Comparison of ENCODE assay signal across 11 mouse cellular contexts in the genomic region with DNA sequence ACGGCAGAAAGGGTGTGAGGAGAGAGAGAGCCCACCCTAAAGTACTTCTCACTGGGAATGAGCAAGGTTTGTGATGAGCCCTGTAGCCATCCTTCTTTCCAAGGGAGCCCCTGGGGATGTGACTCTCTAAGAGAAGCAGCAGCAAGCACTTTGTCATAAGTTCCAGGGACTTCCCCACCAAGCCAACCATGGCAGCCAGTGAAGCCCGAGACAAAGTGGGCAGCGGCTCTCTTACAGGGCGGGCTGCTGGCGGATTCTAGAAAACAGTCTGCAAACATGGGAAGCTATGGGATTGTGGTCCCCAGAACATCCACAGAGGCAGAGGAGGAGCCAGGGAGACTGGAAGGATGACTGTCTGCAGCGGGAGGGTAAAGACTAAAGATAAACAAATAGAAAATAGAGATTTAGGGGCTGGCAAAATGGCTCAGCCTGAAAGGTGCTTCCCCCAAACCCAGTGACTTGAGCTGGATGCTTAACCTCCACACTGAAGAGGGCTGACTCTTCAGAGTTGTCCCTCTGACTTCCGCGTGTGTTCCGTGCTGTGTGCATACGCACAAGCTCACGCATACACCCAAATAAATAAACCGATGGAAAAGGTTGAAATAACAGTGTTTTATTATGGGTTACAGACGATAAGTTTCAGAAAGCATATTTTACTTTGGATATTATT.
DNase-seq lines count a peak whose midpoint lies in the region; ATAC-seq lines count a peak whose summit lies in the region.
"Had no signal": no experiment of that assay in that cellular context is flagged by ENCODE, and none has a peak within 500 bp of the region (broad histone marks: within the 10 kb centered on the region; RNA-seq: fewer than 3 reads in every experiment).

No protein-coding gene starts in this region.

- peak overlapping the region; percentile 9; the same call in 1 of the 2 replicates for H3K27ac ChIP-seq in heart, embryonic 15.5 days
- H3K27ac ChIP-seq in forebrain, embryonic 15.5 days (replicated peaks): no peak overlapping the region
- H3K27ac ChIP-seq in midbrain, embryonic 12.5 days (replicated peaks): peak overlapping the region; percentile 22; the same call in 1 of the 2 replicates

- no peak for DNase-seq in heart, adult 18-20 months
- DNase-seq in NIH3T3 (ENCODE audit: low read depth): peak; percentile 11
- no peak for DNase-seq in cerebellum, postnatal 36 days
- DNase-seq in frontal cortex, postnatal 14 days (ENCODE audit: low spot score in 2 of 2): no peak
- no peak for DNase-seq in liver
- DNase-seq: kidney, postnatal 25 days; lung, postnatal 36 days; thymus, postnatal 14 days had no signal

- H3K36me3 ChIP-seq in heart, embryonic 15.5 days: peaks cover 11% of the 10 kb centered on the region; the same call in 1 of the 2 replicates
- H3K36me3 ChIP-seq in forebrain, embryonic 15.5 days: peaks cover 6% of the 10 kb centered on the region; the same call in 1 of the 2 replicates
- peaks cover 10% of the 10 kb centered on the region for H3K36me3 ChIP-seq in midbrain, embryonic 12.5 days

- no peak for ATAC-seq in heart, embryonic 15.5 days (replicated peaks; ENCODE audit: insufficient number of reproducible peaks, insufficient read depth, low FRiP score, low read depth)
- ATAC-seq in forebrain, embryonic 15.5 days (replicated peaks): no peak
- no peak for ATAC-seq in midbrain, embryonic 12.5 days (ENCODE audit: low FRiP score, low read depth)

- 70% methylated on average over 13 of the region's 13 CpGs for WGBS in heart, embryonic 15.5 days
- 74% methylated on average over 13 of the region's 13 CpGs for WGBS in forebrain, embryonic 15.5 days
- 69% methylated on average over 13 of the region's 13 CpGs for WGBS in midbrain, embryonic 12.5 days

- no peaks in the 10 kb centered on the region for H3K9me3 ChIP-seq in heart, embryonic 15.5 days (replicated peaks)
- no peaks in the 10 kb centered on the region for H3K9me3 ChIP-seq in forebrain, embryonic 15.5 days
- no peaks in the 10 kb centered on the region for H3K9me3 ChIP-seq in midbrain, embryonic 12.5 days

- H3K4me1 ChIP-seq in heart, embryonic 15.5 days (replicated peaks): peaks cover 68% of the 10 kb centered on the region
- peaks cover 48% of the 10 kb centered on the region for H3K4me1 ChIP-seq in forebrain, embryonic 15.5 days
- peaks cover 55% of the 10 kb centered on the region for H3K4me1 ChIP-seq in midbrain, embryonic 12.5 days

- no peak overlapping the region for H3K4me3 ChIP-seq in heart, embryonic 15.5 days
- peak overlapping the region; percentile 79; the same call in 1 of the 2 replicates for H3K4me3 ChIP-seq in forebrain, embryonic 15.5 days
- peak overlapping the region; percentile 6; the same call in 1 of the 2 replicates for H3K4me3 ChIP-seq in midbrain, embryonic 12.5 days

- no peaks in the 10 kb centered on the region for H3K27me3 ChIP-seq in heart, embryonic 15.5 days
- no peaks in the 10 kb centered on the region for H3K27me3 ChIP-seq in forebrain, embryonic 15.5 days
- H3K27me3 ChIP-seq in midbrain, embryonic 12.5 days: no peaks in the 10 kb centered on the region

- H3K9ac ChIP-seq in heart, embryonic 15.5 days: no peak overlapping the region
- no peak overlapping the region for H3K9ac ChIP-seq in forebrain, embryonic 15.5 days (replicated peaks)
- H3K9ac ChIP-seq in midbrain, embryonic 12.5 days (replicated peaks): no peak overlapping the region; the same call in 1 of the 2 replicates

- H3K4me2 ChIP-seq in heart, embryonic 15.5 days: no peak overlapping the region
- peak overlapping the region; percentile 75 for H3K4me2 ChIP-seq in forebrain, embryonic 15.5 days (replicated peaks)
- H3K4me2 ChIP-seq in midbrain, embryonic 12.5 days (replicated peaks): peak overlapping the region; percentile 60
